In the genomic region with DNA sequence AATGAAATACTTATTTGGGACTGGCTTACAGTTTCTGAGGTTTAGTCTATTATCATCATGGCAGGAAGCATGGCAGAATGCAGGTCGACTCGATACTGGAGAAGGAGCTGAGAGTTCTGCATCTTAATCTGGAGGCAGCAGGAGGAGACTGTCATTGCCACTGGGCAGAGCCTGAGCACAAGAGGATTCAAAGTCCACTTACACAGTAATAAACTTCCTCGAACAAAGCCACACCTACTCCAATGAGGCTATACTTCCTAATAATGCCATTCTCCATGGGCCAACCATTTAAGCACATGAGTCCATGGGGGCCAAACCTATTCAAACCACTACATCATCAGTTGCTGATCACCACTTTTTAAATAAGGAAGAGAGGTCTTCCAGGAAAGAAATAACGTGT, we compare ENCODE assay signal across 23 mouse cellular contexts.
A peak's percentile ranks its signal among the peaks of the same experiment; 100 is the strongest.
DNase-seq lines count a peak whose midpoint lies in the region; ATAC-seq and TF ChIP-seq lines count a peak whose summit lies in the region.
"Had no signal": no experiment of that assay in that cellular context is flagged by ENCODE, and none has a peak within 500 bp of the region (broad histone marks: within the 10 kb centered on the region; RNA-seq: fewer than 3 reads in every experiment).

No protein-coding gene starts in this region.

- no peaks in the 10 kb centered on the region for H3K36me3 ChIP-seq in intestine, embryonic 14.5 days (ENCODE audit: control insufficient read depth, insufficient read depth, low read length)
- no peaks in the 10 kb centered on the region for H3K36me3 ChIP-seq in intestine, embryonic 16.5 days (ENCODE audit: control insufficient read depth, insufficient read depth, low read length)
- H3K36me3 ChIP-seq in stomach, postnatal 0 days (ENCODE audit: control insufficient read depth, insufficient read depth, low read length): no peaks in the 10 kb centered on the region
- H3K36me3 ChIP-seq in lung, postnatal 0 days (ENCODE audit: insufficient read depth, low read length): no peaks in the 10 kb centered on the region
- H3K36me3 ChIP-seq: embryonic facial prominence, embryonic 10.5 days; embryonic facial prominence, embryonic 12.5 days; forebrain, embryonic 15.5 days; G1E had no signal

- 78% methylated on average over 4 of the region's 4 CpGs for WGBS in intestine, embryonic 14.5 days
- 61% methylated on average over 4 of the region's 4 CpGs for WGBS in intestine, embryonic 16.5 days
- WGBS in stomach, postnatal 0 days: 82% methylated on average over 4 of the region's 4 CpGs
- 86% methylated on average over 4 of the region's 4 CpGs for WGBS in lung, postnatal 0 days

- no peak overlapping the region for H3K9ac ChIP-seq in intestine, embryonic 14.5 days (ENCODE audit: low read length)
- no peak overlapping the region for H3K9ac ChIP-seq in intestine, embryonic 16.5 days (ENCODE audit: low read depth, low read length)
- no peak overlapping the region for H3K9ac ChIP-seq in stomach, postnatal 0 days (ENCODE audit: low read length)
- no peak overlapping the region for H3K9ac ChIP-seq in lung, postnatal 0 days (replicated peaks; ENCODE audit: low read depth)
- H3K9ac ChIP-seq: embryonic facial prominence, embryonic 12.5 days; forebrain, embryonic 13.5 days; forebrain, embryonic 15.5 days had no signal

- H3K4me2 ChIP-seq in intestine, embryonic 14.5 days (ENCODE audit: low read length): no peak overlapping the region
- H3K4me2 ChIP-seq in intestine, embryonic 16.5 days (ENCODE audit: low read depth, low read length): no peak overlapping the region
- no peak overlapping the region for H3K4me2 ChIP-seq in stomach, postnatal 0 days (replicated peaks; ENCODE audit: low read depth)
- no peak overlapping the region for H3K4me2 ChIP-seq in lung, postnatal 0 days (replicated peaks; ENCODE audit: low read depth, low read length)
- H3K4me2 ChIP-seq: embryonic facial prominence, embryonic 12.5 days; forebrain, embryonic 13.5 days; forebrain, embryonic 15.5 days had no signal

- peak; percentile 75; the same call in 1 of the 2 replicates for ATAC-seq in intestine, embryonic 14.5 days (replicated peaks; ENCODE audit: low FRiP score, low TSS enrichment, low read depth)
- peak; percentile 95 for ATAC-seq in intestine, embryonic 16.5 days
- 0 out of 2 replicates have a peak, but pooled peaks have one; percentile 47 for ATAC-seq in stomach, postnatal 0 days (ENCODE audit: low FRiP score, low TSS enrichment)
- no peak for ATAC-seq in lung, postnatal 0 days
- ATAC-seq: activated CD4-positive, CD25-positive, alpha-beta regulatory T cell, adult 4 months; CD4-positive, CD25-positive, alpha-beta regulatory T cell, adult 4 months; forebrain, embryonic 13.5 days; forebrain, embryonic 15.5 days; Patski had no signal

- H3K4me1 ChIP-seq in intestine, embryonic 14.5 days (replicated peaks; ENCODE audit: control insufficient read depth, insufficient read depth, low read length): no peaks in the 10 kb centered on the region
- H3K4me1 ChIP-seq in intestine, embryonic 16.5 days (ENCODE audit: control insufficient read depth, insufficient read depth, low read length): no peaks in the 10 kb centered on the region
- no peaks in the 10 kb centered on the region for H3K4me1 ChIP-seq in stomach, postnatal 0 days (replicated peaks; ENCODE audit: control insufficient read depth, insufficient read depth)
- H3K4me1 ChIP-seq in lung, postnatal 0 days (ENCODE audit: insufficient read depth, low read depth, low read length): no peaks in the 10 kb centered on the region
- H3K4me1 ChIP-seq: embryonic facial prominence, embryonic 10.5 days; embryonic facial prominence, embryonic 12.5 days; forebrain, embryonic 13.5 days; forebrain, embryonic 15.5 days had no signal

- no peak overlapping the region for H3K4me3 ChIP-seq in intestine, embryonic 14.5 days (ENCODE audit: low read depth, low read length)
- H3K4me3 ChIP-seq in intestine, embryonic 16.5 days (ENCODE audit: low read length): no peak overlapping the region
- H3K4me3 ChIP-seq in stomach, postnatal 0 days (ENCODE audit: low read depth, low read length): no peak overlapping the region
- no peak overlapping the region for H3K4me3 ChIP-seq in lung, postnatal 0 days (ENCODE audit: low read depth, low read length)
- H3K4me3 ChIP-seq: embryonic facial prominence, embryonic 10.5 days; embryonic facial prominence, embryonic 12.5 days; forebrain, embryonic 13.5 days; forebrain, embryonic 15.5 days had no signal

- H3K27me3 ChIP-seq in intestine, embryonic 14.5 days (replicated peaks; ENCODE audit: control insufficient read depth, insufficient read depth, low read length): no peaks in the 10 kb centered on the region
- no peaks in the 10 kb centered on the region for H3K27me3 ChIP-seq in intestine, embryonic 16.5 days (replicated peaks; ENCODE audit: control insufficient read depth, insufficient read depth, low read length)
- H3K27me3 ChIP-seq in stomach, postnatal 0 days (ENCODE audit: control insufficient read depth, insufficient read depth, low read length): no peaks in the 10 kb centered on the region
- no peaks in the 10 kb centered on the region for H3K27me3 ChIP-seq in lung, postnatal 0 days (replicated peaks; ENCODE audit: insufficient read depth, low read length)
- H3K27me3 ChIP-seq: CH12.LX; embryonic facial prominence, embryonic 12.5 days; forebrain, embryonic 13.5 days; forebrain, embryonic 15.5 days had no signal

- no peaks in the 10 kb centered on the region for H3K9me3 ChIP-seq in intestine, embryonic 14.5 days (ENCODE audit: control insufficient read depth, low read length)
- no peaks in the 10 kb centered on the region for H3K9me3 ChIP-seq in intestine, embryonic 16.5 days (ENCODE audit: control insufficient read depth, low read length)
- H3K9me3 ChIP-seq in stomach, postnatal 0 days (ENCODE audit: control insufficient read depth, low read length): no peaks in the 10 kb centered on the region
- H3K9me3 ChIP-seq in lung, postnatal 0 days (ENCODE audit: low read length): no peaks in the 10 kb centered on the region
- H3K9me3 ChIP-seq: embryonic facial prominence, embryonic 10.5 days; embryonic facial prominence, embryonic 12.5 days; forebrain, embryonic 13.5 days; forebrain, embryonic 15.5 days; G1E had no signal

- DNase-seq in intestine, embryonic 14.5 days (ENCODE audit: low spot score): no peak
- no peak for DNase-seq in stomach, postnatal 0 days (ENCODE audit: low spot score)
- no peak for DNase-seq in lung, postnatal 0 days (ENCODE audit: low spot score)
- no peak for DNase-seq in kidney, postnatal 36 days
- DNase-seq: adrenal gland, adult 8-10 months; adrenal gland, postnatal 14 days; adrenal gland, postnatal 36 days; B cell, adult 2 months; cerebellum, adult 11-12 months; cerebellum, adult 2 months; cerebellum, adult 9-10 months; cerebellum, postnatal 10 days; cerebellum, postnatal 25 days had no signal

- no peak for TF ChIP-seq CTCF in stomach, postnatal 0 days (IDR thresholded peaks at IDR 0.05; ENCODE audit: low read depth)
- TF ChIP-seq CTCF in lung, postnatal 0 days (IDR thresholded peaks at IDR 0.05): no peak

- H3K27ac ChIP-seq in intestine, embryonic 14.5 days (ENCODE audit: low read depth): no peak overlapping the region
- H3K27ac ChIP-seq in intestine, embryonic 16.5 days (ENCODE audit: low read length): no peak overlapping the region
- H3K27ac ChIP-seq in stomach, postnatal 0 days (replicated peaks): no peak overlapping the region
- H3K27ac ChIP-seq in lung, postnatal 0 days (ENCODE audit: low read length): no peak overlapping the region
- H3K27ac ChIP-seq: embryonic facial prominence, embryonic 10.5 days; embryonic facial prominence, embryonic 12.5 days; forebrain, embryonic 13.5 days; forebrain, embryonic 15.5 days had no signal

- no peak for TF ChIP-seq EP300 in stomach, postnatal 0 days (optimal IDR thresholded peaks at IDR 0.05)
- no peak for TF ChIP-seq EP300 in lung, postnatal 0 days (IDR thresholded peaks at IDR 0.05)
